Mouse (Mus musculus) C2C12 (cell line): ENCODE results near the gene Tmem186. TPM values are rescaled to one million over a fixed set of nuclear protein-coding genes. Genes with fewer than 3 reads are reported as not detected.
A peak's percentile ranks its signal among the peaks of the same experiment; 100 is the strongest.

Experiments used
- H3K27me3 ChIP-seq: one replicate; pipeline ENCODE4 v1.6.1; 2011; ENCODE audit not compliant: control insufficient read depth, insufficient read depth, insufficient read length
- H3K36me3 ChIP-seq: one replicate; pipeline ENCODE4 v1.6.1; 2011; ENCODE audit not compliant: control insufficient read depth, insufficient read depth
- H3K4me3 ChIP-seq: one replicate; pipeline ENCODE4 v1.5.1; 2011; ENCODE audit warnings: mild to moderate bottlenecking, control low read depth; ENCODE audit not compliant: poor library complexity, insufficient read depth, severe bottlenecking
- H3K79me2 ChIP-seq: one replicate; pipeline ENCODE4 v1.6.1; 2011; ENCODE audit not compliant: control insufficient read depth, insufficient read depth
- H3K79me3 ChIP-seq: one replicate; pipeline ENCODE4 v1.6.1; 2011; ENCODE audit warnings: low read depth, control low read depth
- H3ac ChIP-seq: one replicate; pipeline ENCODE3; 2011; ENCODE audit warnings: low read depth; ENCODE audit not compliant: control insufficient read depth, insufficient read length
- CEBPB ChIP-seq: IDR thresholded peaks from one replicate; pipeline ENCODE4 v1.6.1; 2011; ENCODE audit warnings: low read depth, mild to moderate bottlenecking, control low read depth, moderate library complexity
- CTCF ChIP-seq: IDR thresholded peaks from one replicate; pipeline ENCODE4 v1.5.1; 2011; ENCODE audit not compliant: control insufficient read depth, insufficient read depth, insufficient read length
- FOSL1 ChIP-seq: IDR thresholded peaks from one replicate; pipeline ENCODE4 v1.8.0; 2011; ENCODE audit warnings: mild to moderate bottlenecking, low read length; ENCODE audit not compliant: poor library complexity, insufficient read depth, severe bottlenecking
- MAX ChIP-seq: IDR thresholded peaks from one replicate; pipeline ENCODE4 v1.6.1; 2011; ENCODE audit warnings: mild to moderate bottlenecking, control low read depth
- MYOD1 ChIP-seq: IDR thresholded peaks from one replicate; pipeline ENCODE4 v1.6.1; 2011; ENCODE audit warnings: low read depth; ENCODE audit not compliant: control insufficient read depth, insufficient read length
- MYOG ChIP-seq: IDR thresholded peaks from one replicate; pipeline ENCODE4 v1.6.1; 2011; ENCODE audit not compliant: control insufficient read depth, insufficient read length; ENCODE audit errors: extremely low read depth
- USF1 ChIP-seq: IDR thresholded peaks from one replicate; pipeline ENCODE4 v1.6.1; 2011; ENCODE audit warnings: low read depth, mild to moderate bottlenecking, control low read depth, moderate library complexity
- polyA plus RNA-seq: library from polyadenylated mRNA; unstranded; fragments of >200 nt; fragmentation: generic; extraction: Trizol; gene quantifications from one replicate; pipeline ENCODE4 v1.2.1, GENCODE M21; 2012; ENCODE audit warnings: missing spikeins

Gene Tmem186
- polyA plus RNA-seq, 1 experiment = 8.5 TPM

DNA sequence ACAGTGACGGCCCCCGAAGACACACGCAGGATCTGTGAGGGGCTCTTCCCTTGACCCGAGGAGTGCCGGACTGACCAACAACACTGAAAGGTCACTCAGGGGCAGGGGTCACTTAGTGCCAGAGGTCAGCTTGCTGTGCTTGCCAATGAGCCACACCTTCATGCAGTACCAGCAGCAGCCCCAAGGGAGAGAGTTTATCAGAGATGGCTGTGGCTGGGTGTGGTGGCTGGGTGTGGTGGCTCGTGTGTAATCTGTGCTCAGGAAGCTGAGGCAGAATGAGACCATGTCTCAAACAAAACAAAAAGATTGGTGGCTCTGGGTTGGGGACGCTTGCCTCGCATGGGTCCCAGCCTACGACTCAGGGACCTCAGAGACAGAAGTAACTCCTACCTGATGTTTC lies 18.1 kb upstream of the Tmem186 start:
- Histone ChIP-seq H3K36me3 (peaks cover 69% of the 10 kb centered on the region), H3K4me3 (no peak overlapping the region), H3K27me3 (no peaks in the 10 kb centered on the region), H3K79me3 (no peaks in the 10 kb centered on the region), H3ac (no peak overlapping the region), H3K79me2 (no peaks in the 10 kb centered on the region)
- no peak for TF ChIP-seq MAX
- TF ChIP-seq USF1 = no peak
- TF ChIP-seq FOSL1 = no peak
- no peak for TF ChIP-seq CTCF
- TF ChIP-seq MYOG = no peak
- no peak for TF ChIP-seq CEBPB
- no peak for TF ChIP-seq MYOD1

DNA sequence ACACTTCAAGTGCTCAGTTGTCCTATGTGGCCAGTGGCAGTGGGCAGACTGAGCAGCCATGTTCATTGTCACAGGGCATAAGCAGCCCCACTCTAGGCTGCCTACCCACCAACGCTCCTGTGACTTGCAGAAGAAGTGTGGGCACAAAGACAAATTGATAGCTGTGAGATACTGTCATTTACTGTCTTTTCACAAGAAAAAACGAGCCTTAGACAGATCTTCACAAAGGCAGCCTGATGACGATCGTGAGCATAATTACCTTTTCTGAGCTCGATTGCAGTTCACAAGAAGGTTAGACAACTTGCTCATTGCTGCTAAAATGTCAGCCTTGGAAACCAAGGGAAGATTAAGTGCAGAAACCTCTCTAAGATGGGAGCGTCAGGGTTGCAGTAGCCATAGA lies 17.6 kb upstream of the Tmem186 start:
- no peak overlapping the region for H3K4me3 ChIP-seq
- no peaks in the 10 kb centered on the region for H3K79me3 ChIP-seq
- peaks cover 68% of the 10 kb centered on the region for H3K36me3 ChIP-seq
- TF ChIP-seq USF1 (no peak), MAX (no peak), CTCF (no peak), FOSL1 (no peak), MYOG (no peak), MYOD1 (no peak), CEBPB (no peak)
- no peak overlapping the region for H3ac ChIP-seq
- no peaks in the 10 kb centered on the region for H3K27me3 ChIP-seq
- no peaks in the 10 kb centered on the region for H3K79me2 ChIP-seq

DNA sequence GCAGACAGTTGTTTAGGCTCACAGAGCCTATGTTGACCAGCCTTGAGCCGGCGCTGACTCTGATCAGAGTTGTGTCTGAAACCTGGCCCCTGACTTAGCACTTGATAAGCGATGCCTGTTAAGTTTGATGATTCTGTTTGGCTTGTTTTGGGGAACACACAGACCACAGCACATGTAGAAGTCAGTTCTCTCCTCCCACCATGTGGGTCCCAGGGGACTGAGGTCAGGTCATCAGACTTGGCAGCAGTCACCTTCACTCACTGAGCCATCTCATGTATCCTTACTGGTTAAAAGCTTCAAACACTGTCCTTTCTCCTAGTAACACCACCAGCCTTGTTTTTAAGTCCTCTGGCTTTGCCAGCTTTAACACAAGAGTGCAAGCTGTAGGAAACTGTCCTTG lies 12.5 kb upstream of the Tmem186 start:
- H3K36me3 ChIP-seq = peaks cover 87% of the 10 kb centered on the region
- H3K79me3 ChIP-seq = no peaks in the 10 kb centered on the region
- H3K27me3 ChIP-seq = no peaks in the 10 kb centered on the region
- H3K79me2 ChIP-seq = no peaks in the 10 kb centered on the region
- TF ChIP-seq MYOD1 (no peak), CTCF (no peak), CEBPB (no peak), USF1 (no peak), MAX (no peak), FOSL1 (no peak), MYOG (no peak)
- H3K4me3 ChIP-seq = no peak overlapping the region
- no peak overlapping the region for H3ac ChIP-seq

DNA sequence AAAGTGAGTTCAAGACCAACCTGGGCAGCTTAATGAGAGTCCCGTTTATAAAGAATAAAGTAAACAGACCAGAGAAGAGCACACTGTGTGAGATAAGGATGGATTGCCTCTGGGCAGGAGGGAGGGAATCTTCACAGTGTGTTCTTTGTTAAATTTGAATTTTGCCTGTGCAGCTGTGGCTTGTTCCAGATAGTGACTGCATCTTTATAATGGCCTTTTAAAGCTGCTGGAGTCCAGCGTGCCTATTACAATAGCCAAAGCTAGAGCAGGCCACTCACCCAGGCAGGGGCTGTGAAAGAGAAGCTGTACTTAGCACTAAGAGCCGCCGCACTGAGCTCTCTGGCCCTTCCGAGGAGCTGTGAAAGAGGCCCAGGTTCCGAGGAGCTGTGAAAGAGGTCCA lies 8.0 kb upstream of the Tmem186 start:
- H3K4me3 ChIP-seq = no peak overlapping the region
- no peaks in the 10 kb centered on the region for H3K27me3 ChIP-seq
- no peak overlapping the region for H3ac ChIP-seq
- peaks cover 4% of the 10 kb centered on the region for H3K79me2 ChIP-seq
- no peak for TF ChIP-seq MAX
- TF ChIP-seq FOSL1 = no peak
- TF ChIP-seq CTCF = no peak
- no peak for TF ChIP-seq USF1
- no peak for TF ChIP-seq CEBPB
- TF ChIP-seq MYOG = no peak
- no peak for TF ChIP-seq MYOD1
- H3K79me3 ChIP-seq = peaks cover 5% of the 10 kb centered on the region
- peaks cover 75% of the 10 kb centered on the region for H3K36me3 ChIP-seq

DNA sequence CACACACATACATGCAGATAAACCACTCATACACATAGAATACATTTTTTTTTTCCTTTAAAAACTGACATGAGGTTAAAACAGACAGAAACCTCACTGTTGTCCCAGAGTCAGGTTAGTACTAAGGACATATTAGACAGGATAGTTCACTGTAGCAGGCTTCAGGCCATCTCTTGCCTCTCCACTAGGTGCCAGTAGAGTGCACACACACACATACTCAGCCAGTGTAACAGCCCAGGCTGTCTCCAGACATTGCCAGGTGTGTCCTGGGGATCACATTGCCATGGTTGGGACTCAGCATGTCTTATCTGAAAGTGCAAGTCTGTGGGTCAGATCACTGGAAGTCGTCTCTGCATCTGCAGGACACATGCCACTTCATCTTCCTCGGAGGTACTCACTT lies 6.3 kb upstream of the Tmem186 start:
- Histone ChIP-seq H3K27me3 (no peaks in the 10 kb centered on the region), H3K36me3 (peaks cover 65% of the 10 kb centered on the region), H3ac (no peak overlapping the region), H3K4me3 (no peak overlapping the region), H3K79me3 (peaks cover 17% of the 10 kb centered on the region), H3K79me2 (peaks cover 21% of the 10 kb centered on the region)
- peak; percentile 66 for TF ChIP-seq CTCF
- no peak for TF ChIP-seq FOSL1

DNA sequence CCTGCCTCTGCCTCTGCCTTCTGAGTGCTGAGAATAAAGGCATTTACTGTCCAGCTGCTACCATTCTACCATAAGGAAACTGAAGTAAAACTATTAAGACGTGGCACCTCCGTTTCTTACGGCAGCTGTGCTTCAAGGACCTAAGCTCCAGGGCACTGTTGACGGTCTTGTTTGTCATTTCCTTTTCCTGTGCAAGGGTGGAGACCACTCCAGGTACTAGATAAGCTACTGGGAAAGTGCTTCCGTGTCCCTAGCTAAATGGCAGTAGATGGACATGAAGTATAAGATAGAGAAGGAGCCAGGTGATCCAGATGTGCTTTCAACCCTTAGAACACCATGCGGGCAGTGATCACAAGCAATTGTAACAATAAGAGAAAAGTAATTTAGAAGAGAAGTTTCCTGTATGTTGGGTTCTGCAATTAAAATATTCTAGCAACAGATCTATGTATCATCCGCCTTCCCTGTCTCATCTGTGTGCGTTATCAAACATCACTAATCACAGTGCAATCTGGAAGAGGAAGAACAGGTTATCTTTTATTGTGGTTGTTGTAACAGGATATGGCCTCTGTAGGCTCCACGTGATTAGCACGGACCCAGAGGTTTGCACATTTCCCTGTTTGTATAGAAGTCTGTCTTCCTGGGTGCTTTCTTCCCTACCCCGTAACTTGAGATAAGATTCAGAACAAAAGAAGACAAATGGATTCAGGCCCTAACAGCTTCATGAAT lies 2.1 kb upstream of the Tmem186 start:
- Histone ChIP-seq H3K27me3 (no peaks in the 10 kb centered on the region), H3K79me3 (peaks cover 56% of the 10 kb centered on the region), H3K79me2 (peaks cover 62% of the 10 kb centered on the region), H3K36me3 (peaks cover 37% of the 10 kb centered on the region), H3ac (no peak overlapping the region), H3K4me3 (no peak overlapping the region)
- no peak for TF ChIP-seq FOSL1
- no peak for TF ChIP-seq MAX
